Mouse (Mus musculus) brain, embryonic 14.5 days (tissue): ENCODE data around the gene Gm12216. TPM values are rescaled to one million over a fixed set of nuclear protein-coding genes. Genes with fewer than 3 reads are reported as not detected.

ENCODE experiments used
- DNase-seq: peaks from one replicate; pipeline ENCODE4 v3.0.0-alpha.2; 2011; ENCODE audit warnings: low read depth
- CTCF ChIP-seq: fragments of 200-500 bp; IDR thresholded peaks from 2 replicates; pipeline ENCODE4 v1.5.1; 2012; ENCODE audit warnings: inconsistent platforms, mild to moderate bottlenecking, moderate library complexity, borderline replicate concordance; ENCODE audit not compliant: insufficient read depth, insufficient read length; ENCODE audit errors: extremely low read depth
- POLR2A ChIP-seq: fragments of 200-500 bp; IDR thresholded peaks from 2 replicates; pipeline ENCODE4 v1.6.1; 2012; ENCODE audit warnings: mild to moderate bottlenecking, inconsistent platforms, borderline replicate concordance; ENCODE audit not compliant: poor library complexity, insufficient read depth, insufficient read length, severe bottlenecking; ENCODE audit errors: extremely low read depth
- polyA plus RNA-seq: library from polyadenylated mRNA; depleted of rRNA; stranded (reverse); fragments of >200 nt; gene quantifications from 2 replicates; pipeline ENCODE4 v1.2.3, GENCODE M21; 2012

Gene Gm12216
- polyA plus RNA-seq, 1 experiment: 0.11 TPM

DNA sequence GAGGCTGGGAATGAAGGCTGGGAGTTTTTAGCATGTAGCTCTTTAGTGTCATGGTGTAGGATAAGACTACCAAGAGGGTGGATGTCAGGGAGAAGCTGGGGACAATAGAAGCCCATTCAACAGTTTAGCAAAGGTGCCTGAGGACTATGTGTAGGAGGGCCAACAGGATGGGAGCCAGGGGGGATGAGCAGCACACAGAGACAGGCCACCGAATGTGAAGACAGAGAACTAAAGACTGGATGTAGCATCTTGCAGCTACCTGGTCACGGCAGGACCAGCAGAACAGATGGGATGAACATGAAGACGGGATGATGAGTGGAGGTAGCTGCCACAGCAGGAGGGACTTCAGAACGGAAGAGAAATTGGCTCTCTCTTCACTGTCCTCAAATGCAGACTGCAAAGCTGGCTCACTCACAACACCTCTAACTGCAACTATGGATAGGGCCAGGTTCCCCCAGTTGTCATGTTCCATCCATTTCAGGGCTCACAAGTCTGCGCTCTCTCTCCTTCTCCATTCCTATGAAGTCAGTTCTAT is 42.1 kb downstream of the Gm12216 start:
- DNase-seq: no peak
- no peak for TF ChIP-seq POLR2A
- no peak for TF ChIP-seq CTCF

DNA sequence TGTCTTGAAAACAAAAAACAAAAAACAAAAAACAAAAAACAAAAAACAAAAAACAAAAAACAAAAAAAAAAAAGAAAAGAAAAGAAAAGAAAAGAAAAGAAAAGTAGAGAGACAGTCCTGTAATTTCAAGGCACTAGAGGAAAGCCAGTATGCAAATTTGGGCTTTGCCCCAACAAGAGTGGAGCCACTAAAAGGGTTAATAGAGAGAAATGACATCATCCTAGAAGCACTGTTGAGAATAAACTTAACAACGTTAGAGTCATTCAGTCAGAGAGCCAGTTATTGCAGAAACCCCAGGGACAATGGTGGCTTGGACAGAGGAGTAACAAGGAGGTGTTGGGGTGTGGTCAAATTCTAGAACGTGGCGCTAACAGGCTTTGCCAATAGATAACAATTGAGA is 44.2 kb downstream of the Gm12216 start:
- TF ChIP-seq CTCF: no peak
- DNase-seq: no peak

DNA sequence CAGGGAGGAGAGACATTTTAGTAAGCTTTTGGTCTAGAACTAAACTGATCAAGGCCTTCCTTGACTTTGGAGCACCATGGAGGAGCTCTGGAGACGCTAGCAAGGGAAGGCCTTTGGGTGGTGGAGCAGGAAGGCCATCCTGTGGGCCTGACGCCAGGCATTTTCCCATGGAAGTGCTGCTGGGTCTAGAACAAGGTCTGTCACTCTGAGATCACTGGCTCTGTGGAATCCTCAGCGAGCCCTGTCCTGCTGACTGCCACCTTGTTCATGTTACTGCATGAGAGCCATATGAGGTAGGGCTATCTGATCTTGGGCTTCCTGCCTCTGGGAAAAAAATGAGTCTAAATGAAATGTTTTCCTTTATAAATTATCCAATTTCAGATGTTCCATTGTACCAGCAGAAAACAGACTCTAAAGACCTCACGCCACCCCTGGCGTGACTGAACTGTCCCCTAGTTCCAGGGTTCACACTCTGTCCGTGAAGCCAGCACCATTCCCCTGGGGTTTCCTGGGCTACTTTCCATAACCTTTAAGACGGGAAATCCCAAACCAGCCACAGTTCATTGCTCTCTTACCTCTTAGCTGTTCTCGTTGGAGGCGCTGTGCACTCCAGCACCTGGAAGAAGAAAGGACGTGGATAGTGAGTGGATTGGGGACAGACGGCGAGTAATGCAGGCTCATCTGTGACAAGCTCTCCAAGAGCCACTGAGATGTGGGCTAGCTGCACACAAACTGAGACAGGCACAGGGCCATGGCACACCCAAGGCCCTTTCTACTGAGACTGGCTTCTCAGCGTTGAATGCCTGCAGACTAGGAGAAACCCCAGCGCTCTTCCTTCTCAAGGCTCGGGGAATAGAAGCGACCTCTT is 45.8 kb downstream of the Gm12216 start:
- DNase-seq: no peak
- TF ChIP-seq POLR2A: no peak
- no peak for TF ChIP-seq CTCF

DNA sequence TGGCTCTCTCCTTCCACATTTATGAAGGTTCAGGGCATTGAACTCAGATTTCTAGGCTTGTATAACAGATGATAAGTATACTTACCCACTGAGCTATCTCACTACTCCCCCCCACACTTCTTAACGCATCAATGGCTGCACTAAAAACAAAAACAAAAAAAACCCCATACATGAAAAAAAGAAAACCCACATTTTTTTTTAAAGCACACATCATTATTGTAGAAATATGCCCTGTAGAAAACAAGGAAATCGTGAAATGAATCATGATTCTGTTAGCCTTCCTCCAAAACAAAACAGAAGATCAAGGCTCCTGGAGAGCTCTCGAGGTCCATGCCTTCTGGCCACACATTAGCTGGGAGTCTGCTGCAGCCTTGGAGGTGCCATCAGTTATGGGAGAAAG is 47.7 kb downstream of the Gm12216 start:
- DNase-seq: no peak
- TF ChIP-seq CTCF (no peak), POLR2A (no peak)

DNA sequence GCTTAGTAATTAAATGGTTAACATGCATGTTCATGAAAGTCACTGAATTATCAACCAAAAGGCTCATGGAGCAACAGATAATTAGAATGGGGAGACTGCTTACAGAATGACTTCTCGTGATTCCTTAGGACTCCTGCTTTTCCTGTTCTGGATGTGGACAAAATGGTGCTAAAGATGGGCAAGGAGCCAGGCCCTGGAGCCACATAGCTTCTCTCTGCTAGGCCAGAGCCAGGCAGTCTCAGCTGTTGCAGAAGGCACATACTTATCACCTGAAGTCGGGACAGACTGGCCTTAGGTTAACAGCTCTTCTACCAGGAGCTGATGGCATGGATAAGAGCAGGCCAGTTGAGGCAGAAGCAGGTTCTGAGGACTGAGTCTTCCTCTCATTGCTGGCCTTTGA is 48.3 kb downstream of the Gm12216 start:
- no peak for DNase-seq
- TF ChIP-seq POLR2A: no peak
- no peak for TF ChIP-seq CTCF

DNA sequence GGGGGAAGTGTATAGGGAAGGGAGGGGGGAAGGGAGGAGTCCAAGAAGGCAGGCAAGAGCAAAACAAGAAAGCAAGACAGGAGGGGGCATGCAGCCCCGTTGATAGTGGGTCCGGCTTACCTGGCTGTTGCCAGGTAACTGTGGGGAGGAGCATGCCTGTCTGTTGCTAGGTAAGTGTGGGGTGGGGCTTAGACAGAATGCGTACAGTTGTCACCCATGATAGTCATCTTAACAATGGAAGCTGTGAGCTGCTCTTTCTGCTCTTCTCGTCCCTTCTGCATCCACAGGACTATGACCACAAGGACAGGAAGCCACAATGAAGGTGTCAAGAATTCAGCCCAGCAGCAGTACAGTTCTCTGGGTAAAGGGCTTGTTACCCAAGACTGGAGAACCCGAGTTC is 48.9 kb downstream of the Gm12216 start:
- no peak for DNase-seq
- TF ChIP-seq POLR2A: no peak
- TF ChIP-seq CTCF: no peak

DNA sequence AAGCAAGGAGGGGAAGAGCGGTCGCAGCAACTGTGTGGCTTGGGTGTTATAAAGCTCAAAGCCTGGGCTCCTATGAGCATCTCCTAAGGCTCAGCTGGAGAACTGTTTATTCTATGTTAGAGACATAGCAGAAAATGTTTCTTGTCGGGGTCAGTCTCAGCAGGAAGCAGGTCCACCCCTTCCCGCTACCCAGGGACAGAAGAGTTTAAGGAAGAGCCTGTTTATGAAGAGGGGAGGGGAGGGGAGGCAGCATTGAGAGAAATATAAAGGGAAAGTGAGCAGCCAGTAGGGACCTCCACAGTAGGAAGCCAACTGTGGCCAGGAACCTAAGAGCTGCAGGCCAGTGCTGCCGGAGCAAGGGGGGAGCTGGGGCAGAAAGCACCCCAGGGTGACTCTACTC is 49.7 kb downstream of the Gm12216 start:
- DNase-seq: no peak
- no peak for TF ChIP-seq CTCF
- TF ChIP-seq POLR2A: no peak

DNA sequence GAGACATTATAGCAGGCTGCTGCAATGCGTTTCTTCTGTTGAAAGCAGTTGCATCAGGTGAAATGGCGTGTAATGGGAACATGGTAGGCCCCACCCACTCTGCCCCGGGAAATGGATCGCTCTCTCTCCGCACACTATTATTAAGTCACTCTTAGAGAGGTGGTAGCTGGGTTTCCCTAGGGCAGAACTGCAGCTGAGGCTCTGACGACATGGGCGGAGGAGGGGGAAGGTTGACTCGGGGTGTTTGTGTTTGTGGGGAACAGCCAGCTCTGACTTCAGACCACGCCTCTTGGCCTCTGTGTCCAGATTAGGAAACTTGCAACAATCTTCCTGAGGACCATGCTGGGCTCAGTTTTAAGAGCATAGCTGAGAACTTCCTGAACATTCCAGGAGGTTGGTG is 53.3 kb downstream of the Gm12216 start:
- no peak for DNase-seq
- TF ChIP-seq CTCF (no peak), POLR2A (no peak)

DNA sequence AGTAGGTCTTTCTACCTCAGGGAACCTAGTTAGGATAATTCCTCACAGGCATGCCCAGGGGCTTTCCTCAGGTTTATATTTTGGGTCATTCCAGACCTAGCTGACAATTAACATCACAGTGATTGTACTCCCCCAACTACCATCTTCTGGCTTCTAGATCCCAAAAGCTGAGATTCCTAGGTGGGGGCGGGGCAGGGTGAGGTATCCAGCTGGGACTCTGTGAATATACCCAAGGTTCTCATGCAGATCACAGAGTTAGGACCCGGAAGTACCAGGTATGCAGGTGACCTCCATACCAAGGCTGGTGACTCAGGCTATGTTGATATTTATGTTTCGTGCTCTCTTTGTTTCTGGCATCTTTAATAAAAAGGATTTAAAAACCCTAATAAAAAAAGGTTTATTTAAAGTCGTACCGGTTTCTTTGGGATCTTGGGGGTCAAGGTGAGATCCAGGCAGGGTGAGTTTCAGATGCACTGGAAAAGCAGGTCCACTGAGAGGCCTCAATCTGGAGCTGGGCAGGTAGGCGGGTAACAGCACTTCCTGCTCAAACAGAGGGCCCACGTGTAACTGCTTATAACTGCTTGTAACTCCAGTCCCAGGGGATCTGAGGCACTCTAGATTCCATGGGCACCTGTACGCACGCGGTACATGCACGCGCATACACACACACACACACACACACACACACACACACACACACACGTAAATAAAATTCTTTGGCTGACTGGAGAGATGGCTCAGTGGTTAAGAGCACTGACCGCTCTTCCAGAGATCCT is 54.3 kb downstream of the Gm12216 start:
- DNase-seq: no peak
- no peak for TF ChIP-seq CTCF
- TF ChIP-seq POLR2A: no peak

DNA sequence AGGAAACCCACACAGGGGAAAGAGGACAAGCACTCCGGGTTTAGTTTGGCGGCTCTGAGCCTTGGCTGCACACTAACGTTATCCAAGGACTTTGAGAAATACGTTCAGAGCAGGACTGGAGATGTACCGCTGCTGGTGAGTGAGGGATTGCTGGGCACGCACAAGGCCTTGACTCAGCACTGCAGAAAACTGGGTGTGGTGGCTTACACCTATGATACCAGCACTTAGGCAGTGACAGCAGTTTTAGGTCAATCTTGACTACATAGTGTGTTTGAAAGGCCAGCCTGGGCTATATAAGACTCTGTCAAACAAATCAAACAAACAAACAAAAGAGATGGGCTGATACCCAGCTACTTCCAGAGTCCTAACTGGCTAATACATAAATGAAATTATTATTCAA is 55.6 kb downstream of the Gm12216 start:
- no peak for TF ChIP-seq CTCF
- TF ChIP-seq POLR2A: no peak
- DNase-seq: no peak

DNA sequence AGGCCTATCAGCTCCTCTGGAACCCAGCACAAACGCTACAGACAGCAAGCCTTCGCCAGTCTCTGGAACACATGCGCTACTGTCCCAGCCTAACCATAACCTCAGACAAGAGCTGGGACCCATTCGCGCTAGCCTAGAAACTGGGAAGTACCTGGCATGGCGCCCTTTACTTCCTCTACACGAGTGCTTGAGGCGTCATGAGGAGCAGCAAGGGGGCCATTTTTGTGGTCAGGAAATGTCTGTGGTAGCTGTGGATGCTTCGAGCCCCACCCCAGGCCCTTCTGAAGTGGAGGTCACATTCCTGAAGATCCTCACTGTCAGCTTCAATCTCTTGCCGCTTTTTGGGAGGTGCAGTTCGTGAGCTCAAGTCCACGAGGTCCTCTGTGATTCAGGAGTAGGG is 56.0 kb downstream of the Gm12216 start:
- TF ChIP-seq POLR2A: no peak
- TF ChIP-seq CTCF: no peak
- no peak for DNase-seq
